ENCODE assay signal across 18 mouse cellular contexts in genomic region chr2:163056584-163056983, GRCm38 (mm10). TPM values are rescaled to one million over a fixed set of nuclear protein-coding genes. Genes with fewer than 3 reads are reported as not detected.
DNase-seq lines count a peak whose midpoint lies in the region; ATAC-seq lines count a peak whose summit lies in the region.
"Had no signal": no experiment of that assay in that cellular context is flagged by ENCODE, and none has a peak within 500 bp of the region (broad histone marks: within the 10 kb centered on the region; RNA-seq: fewer than 3 reads in every experiment).

No protein-coding gene starts in this region.

- no peak for ATAC-seq in forebrain, embryonic 12.5 days (ENCODE audit: low FRiP score)
- no peak for ATAC-seq in forebrain, embryonic 15.5 days (replicated peaks)
- no peak for ATAC-seq in midbrain, embryonic 13.5 days
- no peak for ATAC-seq in liver, embryonic 13.5 days (ENCODE audit: low read depth)
- no peak for ATAC-seq in stomach, embryonic 15.5 days (ENCODE audit: insufficient read depth, low FRiP score, low read depth)

- H3K4me2 ChIP-seq in forebrain, embryonic 12.5 days, result peak overlapping the region; percentile 98; the same call in 1 of the 2 replicates
- H3K4me2 ChIP-seq in forebrain, embryonic 15.5 days (replicated peaks), result no peak overlapping the region; the same call in 1 of the 2 replicates
- no peak overlapping the region for H3K4me2 ChIP-seq in midbrain, embryonic 13.5 days (replicated peaks)
- H3K4me2 ChIP-seq in liver, embryonic 13.5 days, result peak overlapping the region; percentile 99
- H3K4me2 ChIP-seq in stomach, embryonic 15.5 days, result peak overlapping the region; percentile 100; the same call in 1 of the 2 replicates

- H3K9ac ChIP-seq in forebrain, embryonic 12.5 days, result no peak overlapping the region
- H3K9ac ChIP-seq in forebrain, embryonic 15.5 days (replicated peaks), result no peak overlapping the region
- H3K9ac ChIP-seq in midbrain, embryonic 13.5 days (replicated peaks), result no peak overlapping the region
- peak overlapping the region; percentile 94 for H3K9ac ChIP-seq in liver, embryonic 13.5 days
- H3K9ac ChIP-seq in stomach, embryonic 15.5 days, result no peak overlapping the region
- H3K9ac ChIP-seq: hindbrain, embryonic 12.5 days had no signal

- no peaks in the 10 kb centered on the region for H3K27me3 ChIP-seq in forebrain, embryonic 12.5 days
- no peaks in the 10 kb centered on the region for H3K27me3 ChIP-seq in forebrain, embryonic 15.5 days
- H3K27me3 ChIP-seq in midbrain, embryonic 10.5 days (ENCODE audit: low read depth, poor library complexity, severe bottlenecking), result no peaks in the 10 kb centered on the region
- 0 out of 2 replicates have a peak, but pooled peaks cover 5% of the 10 kb centered on the region for H3K27me3 ChIP-seq in midbrain, embryonic 13.5 days
- no peaks in the 10 kb centered on the region for H3K27me3 ChIP-seq in liver, embryonic 13.5 days
- no peaks in the 10 kb centered on the region for H3K27me3 ChIP-seq in stomach, embryonic 15.5 days (replicated peaks)
- H3K27me3 ChIP-seq: hindbrain, embryonic 12.5 days; limb, embryonic 13.5 days had no signal

- H3K4me3 ChIP-seq in forebrain, embryonic 12.5 days (replicated peaks), result no peak overlapping the region
- no peak overlapping the region for H3K4me3 ChIP-seq in forebrain, embryonic 15.5 days
- H3K4me3 ChIP-seq in midbrain, embryonic 10.5 days, result 0 out of 2 replicates have a peak overlapping the region, but pooled peaks have one; percentile 84
- H3K4me3 ChIP-seq in midbrain, embryonic 13.5 days (replicated peaks), result no peak overlapping the region
- peak overlapping the region; percentile 94 for H3K4me3 ChIP-seq in liver, embryonic 13.5 days (replicated peaks)
- no peak overlapping the region for H3K4me3 ChIP-seq in stomach, embryonic 15.5 days (replicated peaks)
- H3K4me3 ChIP-seq: hindbrain, embryonic 12.5 days had no signal

- WGBS in forebrain, embryonic 12.5 days, result 91% methylated on average over 9 of the region's 9 CpGs
- whole genome bisulfite sequencing in forebrain, embryonic 15.5 days, result 82% methylated on average over 9 of the region's 9 CpGs
- 87% methylated on average over 9 of the region's 9 CpGs for WGBS in midbrain, embryonic 10.5 days
- WGBS in midbrain, embryonic 13.5 days, result 86% methylated on average over 9 of the region's 9 CpGs
- WGBS in liver, embryonic 13.5 days (ENCODE audit: insufficient replicate concordance), result 83% methylated on average over 9 of the region's 9 CpGs
- WGBS in stomach, embryonic 15.5 days, result 76% methylated on average over 9 of the region's 9 CpGs

- H3K27ac ChIP-seq in forebrain, embryonic 12.5 days, result no peak overlapping the region
- H3K27ac ChIP-seq in forebrain, embryonic 15.5 days (replicated peaks), result no peak overlapping the region
- H3K27ac ChIP-seq in midbrain, embryonic 10.5 days (replicated peaks), result no peak overlapping the region
- no peak overlapping the region for H3K27ac ChIP-seq in midbrain, embryonic 13.5 days
- H3K27ac ChIP-seq in liver, embryonic 13.5 days, result peak overlapping the region; percentile 48; the same call in 1 of the 2 replicates
- no peak overlapping the region for H3K27ac ChIP-seq in stomach, embryonic 15.5 days
- H3K27ac ChIP-seq: hindbrain, embryonic 12.5 days; limb, embryonic 13.5 days had no signal

- DNase-seq in midbrain, embryonic 10.5 days (ENCODE audit: low spot score), result no peak
- no peak for DNase-seq in liver, embryonic 13.5 days
- no peak for DNase-seq in adrenal gland, adult (ENCODE audit: inconsistent age in 2 of 2, low spot score in 1 of 2)
- no peak for DNase-seq in left cerebral cortex, adult 18-20 months (ENCODE audit: low spot score in 2 of 2)
- DNase-seq: cerebellum, adult 8-10 months; kidney, adult 18-20 months; kidney, postnatal 4 days; layer of hippocampus, postnatal 36 days; midbrain, embryonic 14.5 days; thymus, postnatal 4 days had no signal

- H3K9me3 ChIP-seq in forebrain, embryonic 12.5 days, result no peaks in the 10 kb centered on the region
- H3K9me3 ChIP-seq in forebrain, embryonic 15.5 days, result no peaks in the 10 kb centered on the region
- H3K9me3 ChIP-seq in midbrain, embryonic 10.5 days (replicated peaks), result no peaks in the 10 kb centered on the region
- no peaks in the 10 kb centered on the region for H3K9me3 ChIP-seq in midbrain, embryonic 13.5 days
- H3K9me3 ChIP-seq in liver, embryonic 13.5 days (replicated peaks), result no peaks in the 10 kb centered on the region
- no peaks in the 10 kb centered on the region for H3K9me3 ChIP-seq in stomach, embryonic 15.5 days
- H3K9me3 ChIP-seq: hindbrain, embryonic 12.5 days; limb, embryonic 13.5 days had no signal

- no peaks in the 10 kb centered on the region for H3K36me3 ChIP-seq in forebrain, embryonic 12.5 days (replicated peaks)
- H3K36me3 ChIP-seq in forebrain, embryonic 15.5 days, result no peaks in the 10 kb centered on the region
- H3K36me3 ChIP-seq in midbrain, embryonic 10.5 days, result peaks cover 25% of the 10 kb centered on the region
- no peaks in the 10 kb centered on the region for H3K36me3 ChIP-seq in midbrain, embryonic 13.5 days
- peaks cover 41% of the 10 kb centered on the region for H3K36me3 ChIP-seq in liver, embryonic 13.5 days
- no peaks in the 10 kb centered on the region for H3K36me3 ChIP-seq in stomach, embryonic 15.5 days
- H3K36me3 ChIP-seq: hindbrain, embryonic 12.5 days; limb, embryonic 13.5 days had no signal

- peaks cover 30% of the 10 kb centered on the region for H3K4me1 ChIP-seq in forebrain, embryonic 12.5 days
- peaks cover 24% of the 10 kb centered on the region for H3K4me1 ChIP-seq in forebrain, embryonic 15.5 days
- H3K4me1 ChIP-seq in midbrain, embryonic 10.5 days, result peaks cover 41% of the 10 kb centered on the region
- H3K4me1 ChIP-seq in midbrain, embryonic 13.5 days (replicated peaks), result peaks cover 23% of the 10 kb centered on the region
- H3K4me1 ChIP-seq in liver, embryonic 13.5 days (replicated peaks), result peaks cover 80% of the 10 kb centered on the region
- H3K4me1 ChIP-seq in stomach, embryonic 15.5 days, result peaks cover 19% of the 10 kb centered on the region

RNA-seq across cellular contexts. Expression of gene Mybl2, which starts 2.1 kb away (rescaled TPM):
- 41.5 and 44.1 TPM in 2 replicates for polyA plus RNA-seq in forebrain, embryonic 12.5 days (2016; fragmentation: Nextera tagmentation; extraction: Ambion mirVana)
- 11.8 and 14.3 TPM in 2 replicates for polyA plus RNA-seq in forebrain, embryonic 15.5 days (2015; fragmentation: Nextera tagmentation; extraction: Ambion mirVana)
- 48.9 and 57.5 TPM in 2 replicates for polyA plus RNA-seq in midbrain, embryonic 10.5 days (2016; fragmentation: Nextera tagmentation; extraction: Ambion mirVana)
- 10.8 and 12.4 TPM in 2 replicates for polyA plus RNA-seq in midbrain, embryonic 13.5 days (2015; fragmentation: Nextera tagmentation; extraction: Ambion mirVana)
- polyA plus RNA-seq in liver, embryonic 13.5 days (2015; fragmentation: Nextera tagmentation; extraction: Ambion mirVana), result 45.7 and 50.9 TPM in 2 replicates
- polyA plus RNA-seq in stomach, embryonic 15.5 days (2015; fragmentation: Nextera tagmentation; extraction: Ambion mirVana), result 23.3 and 26.7 TPM in 2 replicates
- total RNA-seq in left cerebral cortex, adult 18-20 months (2021), result 1 to 10 TPM in 1 of 2 experiments, under 1 TPM in 1; 0.59 to 2.2 TPM

RNA-seq across cellular contexts. Expression of gene Gtsf1l, which starts 31.1 kb away (rescaled TPM):
- not detected in 2 replicates for polyA plus RNA-seq in forebrain, embryonic 12.5 days (2016; fragmentation: Nextera tagmentation; extraction: Ambion mirVana)
- not detected in 2 replicates for polyA plus RNA-seq in forebrain, embryonic 15.5 days (2015; fragmentation: Nextera tagmentation; extraction: Ambion mirVana)
- polyA plus RNA-seq in midbrain, embryonic 10.5 days (2016; fragmentation: Nextera tagmentation; extraction: Ambion mirVana), result not detected in 2 replicates
- not detected in 2 replicates for polyA plus RNA-seq in midbrain, embryonic 13.5 days (2015; fragmentation: Nextera tagmentation; extraction: Ambion mirVana)
- polyA plus RNA-seq in liver, embryonic 13.5 days (2015; fragmentation: Nextera tagmentation; extraction: Ambion mirVana), result not detected in 2 replicates
- polyA plus RNA-seq in stomach, embryonic 15.5 days (2015; fragmentation: Nextera tagmentation; extraction: Ambion mirVana), result not detected in 2 replicates
- total RNA-seq in left cerebral cortex, adult 18-20 months (2021), result not detected
- total RNA-seq: gastrocnemius, postnatal 4 days; layer of hippocampus, postnatal 36 days had no signal
- polyA plus RNA-seq: heart, embryonic 14.5 days; hindbrain, embryonic 12.5 days; limb, embryonic 13.5 days; midbrain, embryonic 14.5 days had no signal

RNA-seq across cellular contexts. Expression of gene Ift52, which starts 39.4 kb away (rescaled TPM):
- polyA plus RNA-seq in forebrain, embryonic 12.5 days (2016; fragmentation: Nextera tagmentation; extraction: Ambion mirVana), result 48.4 and 52.2 TPM in 2 replicates
- polyA plus RNA-seq in forebrain, embryonic 15.5 days (2015; fragmentation: Nextera tagmentation; extraction: Ambion mirVana), result 38.4 and 40.2 TPM in 2 replicates
- polyA plus RNA-seq in midbrain, embryonic 10.5 days (2016; fragmentation: Nextera tagmentation; extraction: Ambion mirVana), result 56.2 and 56.4 TPM in 2 replicates
- 47.0 and 48.5 TPM in 2 replicates for polyA plus RNA-seq in midbrain, embryonic 13.5 days (2015; fragmentation: Nextera tagmentation; extraction: Ambion mirVana)
- polyA plus RNA-seq in liver, embryonic 13.5 days (2015; fragmentation: Nextera tagmentation; extraction: Ambion mirVana), result 20.6 and 22.9 TPM in 2 replicates
- polyA plus RNA-seq in stomach, embryonic 15.5 days (2015; fragmentation: Nextera tagmentation; extraction: Ambion mirVana), result 43.2 and 45.5 TPM in 2 replicates
- total RNA-seq in left cerebral cortex, adult 18-20 months (2021), result 10 to 100 TPM; 36.2 to 41.9 TPM

Comparison
In these comparisons a context has a peak if more than half of its experiments do, and no peak if none do; other contexts are left out.
1. H3K4me2 ChIP-seq: peak in forebrain, embryonic 12.5 days (single experiment), liver, embryonic 13.5 days (single experiment) and stomach, embryonic 15.5 days (single experiment); none in forebrain, embryonic 15.5 days (single experiment) and midbrain, embryonic 13.5 days (single experiment).
2. H3K4me3 ChIP-seq: peak in midbrain, embryonic 10.5 days (single experiment) and liver, embryonic 13.5 days (single experiment); none in forebrain, embryonic 12.5 days (single experiment), forebrain, embryonic 15.5 days (single experiment), midbrain, embryonic 13.5 days (single experiment) and stomach, embryonic 15.5 days (single experiment).